Mouse (Mus musculus) megakaryocyte, embryonic 14.5 days (primary cell): ENCODE results near the gene Foxc1.

ENCODE experiments used
- FLI1 ChIP-seq: IDR thresholded peaks from 2 replicates; pipeline ENCODE4 v1.6.1; 2012; ENCODE audit warnings: low read length, inconsistent platforms, mixed read lengths
- GATA1 ChIP-seq: IDR thresholded peaks from 3 replicates; pipeline ENCODE4 v1.6.1; 2012; ENCODE audit warnings: mixed read lengths, low read length, inconsistent platforms, borderline replicate concordance

DNA sequence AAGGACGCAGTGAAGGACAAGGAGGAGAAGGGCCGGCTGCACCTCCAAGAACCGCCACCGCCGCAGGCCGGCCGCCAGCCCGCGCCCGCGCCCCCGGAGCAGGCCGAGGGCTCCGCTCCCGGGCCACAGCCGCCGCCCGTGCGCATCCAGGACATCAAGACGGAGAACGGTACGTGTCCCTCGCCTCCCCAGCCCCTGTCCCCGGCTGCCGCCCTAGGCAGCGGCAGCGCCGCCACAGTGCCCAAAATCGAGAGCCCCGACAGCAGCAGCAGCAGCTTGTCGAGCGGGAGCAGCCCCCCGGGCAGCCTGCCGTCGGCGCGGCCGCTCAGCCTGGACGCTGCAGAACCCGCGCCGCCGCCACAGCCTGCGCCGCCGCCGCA is 1.3 kb downstream of the Foxc1 start:
- TF ChIP-seq GATA1, result no peak
- no peak for TF ChIP-seq FLI1
